Mouse (Mus musculus) adrenal gland, adult 10 weeks (tissue): ENCODE measurements around the gene Cabp2. TPM values are rescaled to one million over a fixed set of nuclear protein-coding genes. Genes with fewer than 3 reads are reported as not detected.

ENCODE experiments used
- polyA plus RNA-seq: library from polyadenylated mRNA; stranded (reverse); fragments of 350-450 nt; fragmentation: Illumina TruSeq; extraction: RNeasy Lipid Tissue Mini Kit (QIAGEN cat#74804); gene quantifications from one replicate; pipeline ENCODE4 v1.2.3, GENCODE M21; 2014; ENCODE audit warnings: low read depth, low replicate concordance

Gene Cabp2
- not detected for polyA plus RNA-seq

DNA sequence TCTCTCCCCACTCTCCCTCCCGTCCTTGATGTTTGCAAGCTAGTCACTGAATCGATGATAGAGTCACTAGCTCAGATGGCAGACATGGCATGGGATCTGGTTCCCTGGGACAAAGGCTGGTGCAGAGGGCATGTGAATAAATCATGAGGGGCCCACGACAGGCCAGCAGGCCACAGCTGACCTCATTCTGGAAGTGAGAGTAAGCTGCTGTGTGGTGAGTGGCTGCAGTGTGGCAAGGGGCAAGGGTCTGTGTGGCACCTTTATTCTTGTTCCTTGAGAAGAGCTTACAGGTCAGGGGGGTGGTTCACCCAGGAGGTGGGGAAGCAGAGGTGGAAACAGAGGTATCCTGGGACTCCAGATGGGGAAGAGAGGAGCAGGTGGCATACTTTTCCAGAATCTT is at the start of gene Cabp2:
Gene Cabp2, plus strand, starts transcription at position 185 of the 400 bp plus-strand sequence.

DNA sequence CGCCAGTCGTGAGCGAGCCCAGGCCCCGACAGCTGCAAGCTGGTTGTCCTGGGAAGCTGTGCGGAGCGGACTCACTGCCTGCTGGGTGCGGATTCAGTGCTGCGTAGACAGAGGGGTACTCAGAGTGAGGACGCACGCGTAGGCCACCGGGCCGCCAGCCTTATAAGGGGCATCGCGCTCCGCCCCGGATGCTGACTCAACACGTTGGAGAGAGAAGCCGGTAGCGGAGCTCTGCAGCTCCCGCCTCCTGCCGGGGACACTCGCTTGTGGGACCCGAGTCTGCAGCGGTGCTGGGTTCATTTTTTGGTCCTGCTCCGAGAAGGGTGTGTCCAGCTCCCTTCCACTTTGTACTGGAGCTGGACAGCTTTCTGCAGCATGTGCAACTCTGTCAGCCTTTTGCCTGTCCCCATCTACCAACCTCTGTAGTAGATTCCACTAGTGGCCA is 43.6 kb upstream of the Cabp2 start, which contains the start of gene Gstp1:
Gene Gstp1, minus strand, starts transcription at position 198 of the 445 bp plus-strand sequence.

GRCm38 (mm10) chr19:4045966-4046865 is 35.2 kb upstream of the Cabp2 start, which contains the start of gene Gstp2:
Gene Gstp2 (minus strand): TSS chr19:4046023.

DNA sequence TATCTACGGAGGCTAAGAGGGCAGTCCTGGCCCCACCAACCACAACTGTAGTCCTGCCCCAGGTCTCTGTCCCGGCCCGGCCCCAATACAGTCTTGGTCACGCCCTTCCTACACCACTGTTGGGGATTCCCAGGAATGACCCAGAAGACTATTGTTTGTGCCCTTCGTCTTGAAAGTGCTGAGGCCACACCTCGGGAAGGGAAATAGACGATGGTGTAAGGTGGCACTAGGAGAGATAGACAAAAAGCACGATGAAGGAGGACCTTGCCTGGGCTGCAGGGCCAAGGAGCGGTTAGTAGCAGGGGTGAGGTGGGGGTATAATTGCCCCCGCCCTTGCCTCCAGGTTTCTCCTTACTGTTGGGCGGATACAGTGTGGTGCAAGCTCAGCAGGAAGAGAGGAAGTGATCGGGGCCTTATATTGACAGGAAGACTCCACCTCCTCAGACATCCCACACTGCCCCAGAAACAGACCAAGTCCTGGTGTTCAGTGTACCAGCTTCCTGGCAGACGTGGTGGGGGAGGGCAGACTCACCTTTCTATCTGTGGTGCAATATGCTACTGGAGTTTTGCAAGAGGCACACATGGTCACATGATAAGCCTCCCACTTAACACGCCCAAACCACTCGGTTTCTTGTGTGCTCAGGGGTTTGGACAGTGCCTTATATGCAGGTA is 22.2 kb upstream of the Cabp2 start, which contains the start of gene Gstp3:
Gene Gstp3, minus strand, starts transcription at position 501 of the 672 bp plus-strand sequence.

GRCm38 (mm10) chr19:4096642-4097440 is 15.5 kb downstream of the Cabp2 start, which contains the start of gene Cdk2ap2:
Gene Cdk2ap2 (plus strand): TSS chr19:4097182.

DNA sequence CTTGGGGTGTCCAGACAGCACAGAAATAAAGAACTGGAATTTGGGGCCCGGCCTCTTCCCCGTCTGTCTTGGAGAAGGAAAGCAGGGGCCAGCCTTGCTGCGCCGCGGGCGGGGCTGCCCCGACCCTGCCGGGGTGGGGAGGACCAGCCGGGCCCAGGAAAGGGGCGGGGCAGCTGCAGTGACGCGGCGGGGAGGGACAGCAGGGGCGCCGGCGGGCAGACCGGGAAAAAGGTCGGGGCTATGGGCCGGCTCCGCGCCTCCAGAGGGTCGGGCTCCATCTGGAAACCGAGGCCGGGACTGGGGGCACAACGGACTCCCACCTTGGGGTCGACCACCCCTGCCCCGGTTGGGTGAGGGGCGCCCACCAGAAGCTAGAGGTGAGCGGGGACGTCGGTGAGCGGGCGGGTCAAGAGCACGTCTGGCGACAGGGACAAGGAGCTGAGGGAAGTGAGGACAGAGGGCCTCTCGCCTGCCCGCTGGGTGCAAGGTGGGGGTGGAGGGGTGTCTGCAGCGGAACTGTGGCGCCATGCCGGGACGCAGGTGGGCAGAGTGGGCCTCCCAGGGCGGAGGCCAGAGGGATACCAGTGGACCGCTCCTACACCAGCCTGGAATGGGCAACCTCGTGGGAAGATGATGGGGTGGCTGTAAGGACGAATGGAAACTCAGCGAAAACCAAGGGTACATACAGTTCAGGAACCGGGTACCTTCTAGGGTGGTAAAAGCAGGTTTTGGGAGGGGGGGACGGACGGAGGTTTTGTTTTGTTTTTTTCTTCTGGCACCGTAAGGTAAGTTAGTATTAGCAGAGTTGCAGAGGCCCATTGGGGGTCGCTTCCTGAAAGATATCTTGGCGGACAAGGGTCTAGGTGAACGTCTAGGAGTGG is 18.7 kb downstream of the Cabp2 start, which contains the start of gene Pitpnm1:
Gene Pitpnm1, plus strand, starts transcription at position 162 of the 881 bp plus-strand sequence.

DNA sequence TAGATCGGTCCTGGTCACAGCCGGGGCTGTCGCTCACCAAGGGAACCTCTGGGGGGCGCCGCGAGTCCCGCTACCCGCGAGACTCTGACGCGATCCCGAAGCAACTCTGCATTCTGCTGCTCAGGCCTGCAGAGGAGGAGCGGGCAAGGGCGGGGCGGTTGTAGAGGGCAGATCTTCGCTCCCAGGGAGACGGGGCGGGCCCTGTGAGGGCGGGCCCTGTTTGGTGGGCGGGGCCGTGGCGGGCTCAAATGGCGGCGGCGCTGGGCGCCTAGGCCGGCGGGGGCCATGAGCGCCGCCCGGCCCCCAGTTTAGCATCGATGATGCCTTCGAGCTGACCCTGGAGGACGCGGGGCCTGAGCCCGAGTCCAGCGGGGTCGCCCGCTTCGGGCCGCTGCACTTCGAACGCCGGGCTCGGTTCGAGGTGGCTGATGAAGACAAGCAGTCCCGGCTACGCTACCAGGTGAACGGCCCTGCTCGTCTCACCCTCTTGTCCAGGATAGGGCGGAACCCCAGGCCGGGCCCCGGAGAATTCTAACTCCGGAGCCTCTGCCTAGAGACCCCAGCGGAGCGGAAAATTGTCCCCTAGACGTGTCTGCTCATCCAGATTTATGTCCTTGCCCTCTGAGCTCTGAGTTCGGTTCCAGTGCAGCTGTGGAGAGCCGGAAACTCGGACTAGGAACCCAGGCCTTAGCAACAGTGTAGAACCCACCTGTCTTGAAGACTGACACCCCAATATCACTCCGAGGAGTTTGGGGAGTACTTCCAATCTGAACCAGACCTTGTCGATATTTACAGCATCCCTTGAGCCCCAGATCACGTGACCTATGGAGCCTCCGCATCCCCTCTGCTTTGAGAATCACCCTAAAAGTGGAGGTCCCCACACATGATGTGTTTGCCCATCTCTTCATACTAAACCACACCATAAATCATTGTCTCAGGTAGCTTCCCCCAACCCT is 44.6 kb downstream of the Cabp2 start, which contains the start of gene Aip:
Gene Aip, minus strand, starts transcription at position 118 of the 956 bp plus-strand sequence.

Other genes starting within 250 kb of the Cabp2 start
- 119 TPM for gene Chka, start 229.8 kb upstream of the Cabp2 start, polyA plus RNA-seq
- gene Tcirg1, start 174.4 kb upstream of the Cabp2 start, polyA plus RNA-seq: 2.0 TPM
- 10.0 TPM for gene Ndufs8, start 168.8 kb upstream of the Cabp2 start, polyA plus RNA-seq
- gene Aldh3b1, start 151.8 kb upstream of the Cabp2 start, polyA plus RNA-seq: 9.5 TPM
- gene Unc93b1, start 146.4 kb upstream of the Cabp2 start, polyA plus RNA-seq: 2.3 TPM
- gene Aldh3b3, start 122.9 kb upstream of the Cabp2 start, polyA plus RNA-seq: not detected
- gene Aldh3b2, start 109.2 kb upstream of the Cabp2 start, polyA plus RNA-seq: 0.99 TPM
- 3.2 TPM for gene Acy3, start 95.0 kb upstream of the Cabp2 start, polyA plus RNA-seq
- not detected for gene Tbx10, start 88.8 kb upstream of the Cabp2 start, polyA plus RNA-seq
- gene Nudt8, start 81.0 kb upstream of the Cabp2 start, polyA plus RNA-seq: not detected
- gene Gm49405, start 81.0 kb upstream of the Cabp2 start, polyA plus RNA-seq: not detected
- not detected for gene Doc2g, start 78.3 kb upstream of the Cabp2 start, polyA plus RNA-seq
- 6.6 TPM for gene Ndufv1, start 68.8 kb upstream of the Cabp2 start, polyA plus RNA-seq
- gene Gstp1, start 43.6 kb upstream of the Cabp2 start, polyA plus RNA-seq: 19.5 TPM
- 9.4 TPM for gene Gstp2, start 35.6 kb upstream of the Cabp2 start, polyA plus RNA-seq
- gene Gstp3, start 22.0 kb upstream of the Cabp2 start, polyA plus RNA-seq: not detected
- gene Cdk2ap2, start 15.6 kb downstream of the Cabp2 start, polyA plus RNA-seq: 1.1 TPM
- gene Pitpnm1, start 18.4 kb downstream of the Cabp2 start, polyA plus RNA-seq: 0.87 TPM
- 1.1 TPM for gene Aip, start 44.3 kb downstream of the Cabp2 start, polyA plus RNA-seq
- not detected for gene Gpr152, start 58.2 kb downstream of the Cabp2 start, polyA plus RNA-seq
- not detected for gene Cabp4, start 62.5 kb downstream of the Cabp2 start, polyA plus RNA-seq
- gene Coro1b, start 67.0 kb downstream of the Cabp2 start, polyA plus RNA-seq: 31.5 TPM
- 3.5 TPM for gene Ptprcap, start 72.0 kb downstream of the Cabp2 start, polyA plus RNA-seq
- gene Rps6kb2, start 81.8 kb downstream of the Cabp2 start, polyA plus RNA-seq: 3.1 TPM
- gene Carns1, start 93.9 kb downstream of the Cabp2 start, polyA plus RNA-seq: 0.93 TPM
- gene Tbc1d10c, start 109.7 kb downstream of the Cabp2 start, polyA plus RNA-seq: not detected
- 103 TPM for gene Ppp1ca, start 110.5 kb downstream of the Cabp2 start, polyA plus RNA-seq
- gene Rad9a, start 120.1 kb downstream of the Cabp2 start, polyA plus RNA-seq: 3.1 TPM
- gene Clcf1, start 132.7 kb downstream of the Cabp2 start, polyA plus RNA-seq: 0.70 TPM
- gene AC109138.7, start 132.8 kb downstream of the Cabp2 start, polyA plus RNA-seq: not detected
- not detected for gene Pold4, start 150.3 kb downstream of the Cabp2 start, polyA plus RNA-seq
- 3.0 TPM for gene Ssh3, start 187.6 kb downstream of the Cabp2 start, polyA plus RNA-seq
- gene Ankrd13d, start 201.6 kb downstream of the Cabp2 start, polyA plus RNA-seq: not detected
- gene Grk2, start 224.6 kb downstream of the Cabp2 start, polyA plus RNA-seq: 10.8 TPM